Mouse (Mus musculus) cortical plate, adult 2 months (tissue): Measurements from ENCODE around the gene Gm27029. TPM values are rescaled to one million over a fixed set of nuclear protein-coding genes. Genes with fewer than 3 reads are reported as not detected.
"Not testable (repeated sequence)": the region's sequence is repeated elsewhere in the genome, so short reads cannot be mapped to it uniquely, and the experiment has no call there.

Experiments
- H3K27ac ChIP-seq: fragments of 200-500 bp; 2 replicates; pipeline ENCODE4 v1.5.1; 2012; ENCODE audit warnings: low read length, control low read depth, inconsistent platforms; ENCODE audit not compliant: insufficient read depth
- H3K4me1 ChIP-seq: fragments of 200-500 bp; 2 replicates; pipeline ENCODE4 v1.6.1; 2011; ENCODE audit warnings: low read length; ENCODE audit not compliant: control insufficient read depth, insufficient read depth
- H3K4me3 ChIP-seq: fragments of 200-500 bp; 2 replicates; pipeline ENCODE4 v1.5.1; 2011; ENCODE audit warnings: mild to moderate bottlenecking, low read length, control low read depth; ENCODE audit not compliant: insufficient read depth
- CTCF ChIP-seq: fragments of 200-500 bp; IDR thresholded peaks from 2 replicates; pipeline ENCODE4 v1.5.1; 2011; ENCODE audit warnings: mild to moderate bottlenecking, control low read depth, low read length; ENCODE audit not compliant: insufficient read depth; ENCODE audit errors: extremely low read depth
- POLR2A ChIP-seq: fragments of 200-500 bp; IDR thresholded peaks from 2 replicates; pipeline ENCODE4 v1.6.1; 2011; ENCODE audit warnings: mild to moderate bottlenecking, low read length, control low read depth; ENCODE audit not compliant: insufficient read depth; ENCODE audit errors: extremely low read depth
- polyA plus RNA-seq: library from polyadenylated mRNA; depleted of rRNA; stranded (reverse); fragments of >200 nt; gene quantifications from 2 replicates; pipeline ENCODE4 v1.2.3, GENCODE M21; 2012

Gene Gm27029
- polyA plus RNA-seq, 1 experiment = 4.4 TPM

- Histone ChIP-seq H3K27ac (no peak overlapping the region), H3K4me3 (no peak overlapping the region), H3K4me1 (peaks cover 4% of the 10 kb centered on the region; the same call in 1 of the 2 replicates)
- TF ChIP-seq POLR2A (no peak), CTCF (no peak)
Measured at GRCm38 (mm10) chr11:101420148-101420547, 4.4 kb downstream of the Gm27029 start.

- peaks cover 4% of the 10 kb centered on the region; the same call in 1 of the 2 replicates for H3K4me1 ChIP-seq
- TF ChIP-seq POLR2A = no peak
- TF ChIP-seq CTCF = peak; percentile 21
Measured at GRCm38 (mm10) chr11:101419610-101420009, 5.0 kb downstream of the Gm27029 start.

GRCm38 (mm10) chr11:101418991-101419390, 5.6 kb downstream of the Gm27029 start:
- H3K4me1 ChIP-seq = peaks cover 3% of the 10 kb centered on the region; the same call in 1 of the 2 replicates
- no peak overlapping the region for H3K27ac ChIP-seq
- H3K4me3 ChIP-seq = no peak overlapping the region
- TF ChIP-seq CTCF (no peak), POLR2A (no peak)

More at GRCm38 (mm10) chr11:101419610-101420009, 5.0 kb downstream of the Gm27029 start:
- Histone ChIP-seq H3K4me3 (no peak overlapping the region), H3K27ac (no peak overlapping the region)

- Histone ChIP-seq H3K4me3 (peak within 1 kb of the TSS; percentile 76), H3K4me1 (peaks cover 3% of the 10 kb centered on the region; the same call in 1 of the 2 replicates), H3K27ac (peak within 1 kb of the TSS; percentile 17; the same call in 1 of the 2 replicates)
- TF ChIP-seq CTCF = no peak
- peak; percentile 21; the same call in 1 of the 2 replicates for TF ChIP-seq POLR2A
Measured at GRCm38 (mm10) chr11:101417101-101417855, 7.3 kb downstream of the Gm27029 start, which contains the start of gene Aarsd1. Gene Aarsd1, minus strand, starts transcription at chr11:101417615.

- Histone ChIP-seq H3K27ac (peak overlapping the region; percentile 17; the same call in 1 of the 2 replicates), H3K4me1 (peaks cover 3% of the 10 kb centered on the region; the same call in 1 of the 2 replicates), H3K4me3 (peak overlapping the region; percentile 76)
- TF ChIP-seq POLR2A (no peak), CTCF (no peak)
Measured at GRCm38 (mm10) chr11:101416433-101417100, 8.0 kb downstream of the Gm27029 start.

- H3K4me3 ChIP-seq = no peak overlapping the region
- H3K4me1 ChIP-seq = peaks cover 3% of the 10 kb centered on the region; the same call in 1 of the 2 replicates
- TF ChIP-seq CTCF (no peak), POLR2A (no peak)
- no peak overlapping the region for H3K27ac ChIP-seq
Measured at GRCm38 (mm10) chr11:101415306-101415705, 9.3 kb downstream of the Gm27029 start.

GRCm38 (mm10) chr11:101395110-101395509, 29.5 kb downstream of the Gm27029 start:
- Histone ChIP-seq H3K4me1 (peaks cover 2% of the 10 kb centered on the region; the same call in 1 of the 2 replicates), H3K4me3 (no peak overlapping the region), H3K27ac (no peak overlapping the region)
- TF ChIP-seq CTCF (peak; percentile 94), POLR2A (no peak)

- no peak overlapping the region for H3K4me3 ChIP-seq
- TF ChIP-seq POLR2A (no peak), CTCF (no peak)
- no peak overlapping the region for H3K27ac ChIP-seq
- H3K4me1 ChIP-seq = no peaks in the 10 kb centered on the region
Measured at GRCm38 (mm10) chr11:101381817-101382216, 42.8 kb downstream of the Gm27029 start.

- no peaks in the 10 kb centered on the region for H3K4me1 ChIP-seq
- no peak overlapping the region for H3K27ac ChIP-seq
- no peak for TF ChIP-seq POLR2A
- no peak for TF ChIP-seq CTCF
- no peak overlapping the region for H3K4me3 ChIP-seq
Measured at GRCm38 (mm10) chr11:101378926-101379325, 45.7 kb downstream of the Gm27029 start.

GRCm38 (mm10) chr11:101378196-101378595, 46.4 kb downstream of the Gm27029 start:
- H3K4me1 ChIP-seq, H3K4me3 ChIP-seq, H3K27ac ChIP-seq: not testable (repeated sequence)
